ENCODE assay signal across 21 mouse cellular contexts in genomic region chr6:88292274-88292909, GRCm38 (mm10).
A peak's percentile ranks its signal among the peaks of the same experiment; 100 is the strongest.
DNase-seq lines count a peak whose midpoint lies in the region; ATAC-seq lines count a peak whose summit lies in the region.
"Had no signal": no experiment of that assay in that cellular context is flagged by ENCODE, and none has a peak within 500 bp of the region (broad histone marks: within the 10 kb centered on the region; RNA-seq: fewer than 3 reads in every experiment).

No protein-coding gene starts in this region.

- 0 out of 2 replicates have a peak overlapping the region, but pooled peaks have one; percentile 14 for H3K9ac ChIP-seq in heart, embryonic 13.5 days
- no peak overlapping the region for H3K9ac ChIP-seq in liver, embryonic 15.5 days
- H3K9ac ChIP-seq: forebrain, embryonic 13.5 days; hindbrain, embryonic 15.5 days had no signal

- ATAC-seq in heart, embryonic 13.5 days (ENCODE audit: extremely low read depth, insufficient number of reproducible peaks, low FRiP score, low TSS enrichment): no peak
- peak; percentile 64; the same call in 1 of the 2 replicates for ATAC-seq in liver, embryonic 15.5 days (ENCODE audit: insufficient read depth)
- ATAC-seq: CD4-positive, CD25-positive, alpha-beta regulatory T cell, adult 4 months; forebrain, embryonic 13.5 days had no signal

- H3K27ac ChIP-seq in heart, embryonic 13.5 days (replicated peaks): no peak overlapping the region
- no peak overlapping the region; the same call in 1 of the 2 replicates for H3K27ac ChIP-seq in liver, embryonic 15.5 days (replicated peaks)
- H3K27ac ChIP-seq: forebrain, embryonic 13.5 days; hindbrain, embryonic 15.5 days had no signal

- H3K4me1 ChIP-seq in heart, embryonic 13.5 days: no peaks in the 10 kb centered on the region
- peaks cover 14% of the 10 kb centered on the region for H3K4me1 ChIP-seq in liver, embryonic 15.5 days (replicated peaks)

- peaks cover 7% of the 10 kb centered on the region for H3K36me3 ChIP-seq in heart, embryonic 13.5 days
- 0 out of 2 replicates have a peak, but pooled peaks cover 2% of the 10 kb centered on the region for H3K36me3 ChIP-seq in liver, embryonic 15.5 days (replicated peaks)
- H3K36me3 ChIP-seq: hindbrain, embryonic 15.5 days had no signal

- no peak overlapping the region for H3K4me2 ChIP-seq in heart, embryonic 13.5 days
- peak overlapping the region; percentile 13 for H3K4me2 ChIP-seq in liver, embryonic 15.5 days
- H3K4me2 ChIP-seq: forebrain, embryonic 13.5 days; heart, embryonic 11.5 days; hindbrain, embryonic 15.5 days had no signal

- H3K9me3 ChIP-seq in heart, embryonic 13.5 days: no peaks in the 10 kb centered on the region
- no peaks in the 10 kb centered on the region for H3K9me3 ChIP-seq in liver, embryonic 15.5 days (replicated peaks)
- H3K9me3 ChIP-seq: forebrain, embryonic 13.5 days; G1E; hindbrain, embryonic 15.5 days had no signal

- no peak for DNase-seq in heart, adult 8-10 months (ENCODE audit: low spot score)
- peak; percentile 11 to 25 for DNase-seq in urinary bladder, postnatal 36 days (ENCODE audit: low spot score in 2 of 2)
- DNase-seq in urinary bladder, postnatal 25 days (ENCODE audit: low spot score): no peak
- DNase-seq in yolk sac, embryonic 10.5 days (ENCODE audit: low spot score): no peak
- no peak for DNase-seq in embryo, embryonic 11 days
- DNase-seq in spleen, adult 18-20 months: no peak
- DNase-seq: adrenal gland, adult 2 months; cerebellum, adult 11 months; cerebellum, postnatal 14 days; gastrocnemius, postnatal 36 days; kidney, adult 2 months; kidney, postnatal 25 days; right cerebral cortex, adult 18-20 months; thymus, postnatal 4 days had no signal

- 74% methylated on average over 4 of the region's 4 CpGs for whole genome bisulfite sequencing in heart, embryonic 13.5 days
- 50% methylated on average over 4 of the region's 4 CpGs for WGBS in liver, embryonic 15.5 days (ENCODE audit: insufficient replicate concordance)

- no peaks in the 10 kb centered on the region for H3K27me3 ChIP-seq in heart, embryonic 13.5 days (replicated peaks)
- no peaks in the 10 kb centered on the region for H3K27me3 ChIP-seq in liver, embryonic 15.5 days
- H3K27me3 ChIP-seq: forebrain, embryonic 13.5 days; hindbrain, embryonic 15.5 days had no signal

- no peak overlapping the region for H3K4me3 ChIP-seq in heart, embryonic 13.5 days
- H3K4me3 ChIP-seq in liver, embryonic 15.5 days (replicated peaks): no peak overlapping the region
- H3K4me3 ChIP-seq: forebrain, embryonic 13.5 days; hindbrain, embryonic 15.5 days had no signal

Comparison
In these comparisons a context has a peak if more than half of its experiments do, and no peak if none do; other contexts are left out.
1. DNase-seq: peak in urinary bladder, postnatal 36 days (2 of 2); none in heart, adult 8-10 months (single experiment), urinary bladder, postnatal 25 days (single experiment), yolk sac, embryonic 10.5 days (single experiment), embryo, embryonic 11 days (single experiment) and spleen, adult 18-20 months (0 of 2).